Comparison of ENCODE assay signal across 8 mouse cellular contexts in the genomic region with DNA sequence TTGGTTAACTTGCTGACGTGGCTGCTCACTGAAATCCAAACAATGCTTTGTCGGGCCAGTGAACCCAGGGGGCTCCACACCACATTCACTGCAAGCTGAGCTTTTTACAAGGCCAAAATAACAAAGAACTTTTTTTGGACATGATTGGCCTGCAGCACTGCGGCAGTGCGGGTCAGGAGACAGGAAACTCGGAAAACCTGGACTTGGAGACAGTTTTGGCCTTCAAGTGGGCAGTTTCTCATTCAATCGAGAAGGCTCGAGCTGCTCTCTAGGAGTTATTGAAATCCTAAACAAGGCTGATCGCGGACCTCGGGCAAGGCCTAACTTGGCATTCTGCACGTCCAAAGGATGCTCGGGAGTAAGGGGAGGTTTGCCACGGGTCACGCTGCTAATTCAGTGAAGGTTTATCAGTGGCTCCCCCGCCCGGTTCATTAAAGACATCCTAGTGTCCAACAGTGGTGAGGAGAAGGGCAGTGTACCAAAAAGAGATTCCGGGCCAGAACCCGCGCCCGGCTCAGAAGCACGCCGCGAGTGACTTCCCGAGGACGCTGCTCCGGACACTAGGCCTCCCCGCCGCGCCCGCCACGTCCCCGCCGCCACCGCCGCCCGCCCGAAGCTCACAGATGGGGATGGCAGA. TPM values are rescaled to one million over a fixed set of nuclear protein-coding genes. Genes with fewer than 3 reads are reported as not detected.
A peak's percentile ranks its signal among the peaks of the same experiment; 100 is the strongest.
DNase-seq lines count a peak whose midpoint lies in the region; ATAC-seq and TF ChIP-seq lines count a peak whose summit lies in the region.

No protein-coding gene starts in this region.

- peaks cover 34% of the 10 kb centered on the region for H3K36me3 ChIP-seq in embryonic facial prominence, embryonic 14.5 days (ENCODE audit: control insufficient read depth, insufficient read depth, low read length)
- peaks cover 21% of the 10 kb centered on the region; the same call in 1 of the 2 replicates for H3K36me3 ChIP-seq in hindbrain, postnatal 0 days (ENCODE audit: insufficient read depth, low read length)
- peaks cover 27% of the 10 kb centered on the region for H3K36me3 ChIP-seq in liver, embryonic 14.5 days (replicated peaks; ENCODE audit: control insufficient read depth, insufficient read depth, low read depth)

- under 1% methylated on average over 36 of the region's 37 CpGs for WGBS in embryonic facial prominence, embryonic 14.5 days
- WGBS in hindbrain, postnatal 0 days: under 1% methylated on average over 35 of the region's 37 CpGs
- WGBS in liver, embryonic 14.5 days (ENCODE audit: insufficient replicate concordance): under 1% methylated on average over 37 of the region's 37 CpGs

- TF ChIP-seq EP300 in liver, embryonic 14.5 days (IDR thresholded peaks at IDR 0.05; ENCODE audit: low read depth): no peak

- H3K27me3 ChIP-seq in embryonic facial prominence, embryonic 14.5 days (replicated peaks; ENCODE audit: control insufficient read depth, insufficient read depth, low read length): no peaks in the 10 kb centered on the region
- no peaks in the 10 kb centered on the region for H3K27me3 ChIP-seq in hindbrain, postnatal 0 days (ENCODE audit: insufficient read depth, low read length)
- no peaks in the 10 kb centered on the region for H3K27me3 ChIP-seq in liver, embryonic 14.5 days (ENCODE audit: control insufficient read depth, insufficient read depth, low read length)

- peaks cover 12% of the 10 kb centered on the region; the same call in 1 of the 2 replicates for H3K4me1 ChIP-seq in embryonic facial prominence, embryonic 14.5 days (ENCODE audit: control insufficient read depth, insufficient read depth, low read length)
- peaks cover 6% of the 10 kb centered on the region; the same call in 1 of the 2 replicates for H3K4me1 ChIP-seq in hindbrain, postnatal 0 days (ENCODE audit: insufficient read depth, low read length)
- H3K4me1 ChIP-seq in liver, embryonic 14.5 days (replicated peaks; ENCODE audit: control insufficient read depth in 2 of 2, insufficient read depth in 2 of 2, low read length in 1 of 2): peaks cover 6 to 8% of the 10 kb centered on the region in 2 experiments; a peak in 2 of 4 replicates

- peak in 1 of 2 experiments; percentile 16 for DNase-seq in left cerebral cortex, adult 2 months (ENCODE audit: extremely low spot score in 1 of 2, low spot score in 2 of 2)
- no peak for DNase-seq in left cerebral cortex, adult 18-20 months (ENCODE audit: low spot score in 2 of 2)
- DNase-seq in NIH3T3 (ENCODE audit: low read depth): peak; percentile 75
- DNase-seq in embryonic facial prominence, embryonic 14.5 days (ENCODE audit: low spot score): peak; percentile 70
- DNase-seq in hindbrain, postnatal 0 days (ENCODE audit: low spot score): peak; percentile 63
- peak in 2 of 3 experiments; percentile 7 to 11 for DNase-seq in liver, embryonic 14.5 days (ENCODE audit: low read depth in 3 of 3, low spot score in 3 of 3)
- DNase-seq in ovary, postnatal 10 days (ENCODE audit: low spot score): peak; percentile 5
- DNase-seq in right cerebral cortex, postnatal 14 days: no peak

- H3K9me3 ChIP-seq in embryonic facial prominence, embryonic 14.5 days (ENCODE audit: control insufficient read depth, low read length): no peaks in the 10 kb centered on the region
- no peaks in the 10 kb centered on the region for H3K9me3 ChIP-seq in hindbrain, postnatal 0 days (ENCODE audit: low read length)
- no peaks in the 10 kb centered on the region for H3K9me3 ChIP-seq in liver, embryonic 14.5 days (ENCODE audit: control insufficient read depth, low read length)

- H3K4me3 ChIP-seq in left cerebral cortex, adult 2 months: peak overlapping the region; percentile 63
- H3K4me3 ChIP-seq in embryonic facial prominence, embryonic 14.5 days (ENCODE audit: low read depth, low read length): peak overlapping the region; percentile 88
- H3K4me3 ChIP-seq in hindbrain, postnatal 0 days (ENCODE audit: low read length): peak overlapping the region; percentile 83
- H3K4me3 ChIP-seq in liver, embryonic 14.5 days (ENCODE audit: insufficient read depth in 1 of 2, low read depth in 2 of 2, low read length in 2 of 2): peak overlapping the region; percentile 90 to 94

- intact Hi-C loops in left cerebral cortex, adult 2 months (cut with DNase I): loop anchor here (1.0 to 5.0 kb wide), 3 partner anchors 135 to 545 kb away; no protein-coding TSS in a partner anchor

- peak; percentile 56 for ATAC-seq in embryonic facial prominence, embryonic 14.5 days (ENCODE audit: low read depth)
- ATAC-seq in hindbrain, postnatal 0 days: peak; percentile 75
- ATAC-seq in liver, embryonic 14.5 days (ENCODE audit: insufficient read depth): peak; percentile 72

- H3K27ac ChIP-seq in left cerebral cortex, adult 2 months: peak overlapping the region; percentile 85
- H3K27ac ChIP-seq in embryonic facial prominence, embryonic 14.5 days (replicated peaks; ENCODE audit: low read depth, low read length): peak overlapping the region; percentile 94
- peak overlapping the region; percentile 91 for H3K27ac ChIP-seq in hindbrain, postnatal 0 days
- peak overlapping the region; percentile 48 for H3K27ac ChIP-seq in liver, embryonic 14.5 days

- TF ChIP-seq CTCF in left cerebral cortex, adult 2 months (IDR thresholded peaks at IDR 0.05): no peak; the same call in none of the 2 replicates
- no peak; the same call in 1 of the 2 replicates for TF ChIP-seq CTCF in hindbrain, postnatal 0 days (IDR thresholded peaks at IDR 0.05; ENCODE audit: low read depth)
- TF ChIP-seq CTCF in liver, embryonic 14.5 days (IDR thresholded peaks at IDR 0.05; ENCODE audit: low read depth): no peak

- H3K4me2 ChIP-seq in embryonic facial prominence, embryonic 14.5 days (ENCODE audit: low read depth, low read length): peak overlapping the region; percentile 61
- H3K4me2 ChIP-seq in hindbrain, postnatal 0 days (ENCODE audit: low read depth, low read length): peak overlapping the region; percentile 79
- peak overlapping the region; percentile 88 for H3K4me2 ChIP-seq in liver, embryonic 14.5 days (ENCODE audit: low read depth)

- H3K9ac ChIP-seq in embryonic facial prominence, embryonic 14.5 days (ENCODE audit: low read depth, low read length): peak overlapping the region; percentile 96
- H3K9ac ChIP-seq in hindbrain, postnatal 0 days (replicated peaks; ENCODE audit: low read length): peak overlapping the region; percentile 86
- peak overlapping the region; percentile 92 for H3K9ac ChIP-seq in liver, embryonic 14.5 days (replicated peaks)

RNA-seq across cellular contexts. Expression of gene Ssr3, which starts 0.5 kb away (rescaled TPM):
- 10 to 100 TPM; 82.2 to 89.7 TPM for total RNA-seq in left cerebral cortex, adult 2 months (2021)
- total RNA-seq in left cerebral cortex, adult 18-20 months (2021): 10 to 100 TPM; 90.2 to 91.3 TPM
- 337 and 349 TPM in 2 replicates for polyA plus RNA-seq in embryonic facial prominence, embryonic 14.5 days (2014; fragmentation: Nextera tagmentation; extraction: Ambion mirVana)
- 127 and 136 TPM in 2 replicates for total RNA-seq in hindbrain, postnatal 0 days (2014; rRNA removed)
- polyA plus RNA-seq in hindbrain, postnatal 0 days (2015; fragmentation: Nextera tagmentation; extraction: Ambion mirVana): 154 and 160 TPM in 2 replicates
- 48.4 and 62.3 TPM in 2 replicates for polyA plus RNA-seq in liver, embryonic 14.5 days (2012; rRNA removed)
- polyA plus RNA-seq in liver, embryonic 14.5 days (2014; fragmentation: Nextera tagmentation; extraction: Ambion mirVana): 116 and 120 TPM in 2 replicates

Comparison
In these comparisons a context has a peak if more than half of its experiments do, and no peak if none do; other contexts are left out.
1. DNase-seq: peak in NIH3T3 (single experiment), embryonic facial prominence, embryonic 14.5 days (single experiment), hindbrain, postnatal 0 days (single experiment), liver, embryonic 14.5 days (2 of 3) and ovary, postnatal 10 days (single experiment); none in left cerebral cortex, adult 18-20 months (0 of 2) and right cerebral cortex, postnatal 14 days (single experiment).
2. Peak in every context shown above with its lines, with median percentiles within 50 percentile points of each other: H3K27ac ChIP-seq, H3K4me3 ChIP-seq, ATAC-seq, H3K4me2 ChIP-seq and H3K9ac ChIP-seq.